Mouse (Mus musculus) kidney, postnatal 36 days (tissue): ENCODE measurements around the gene Hlf.

Experiments used
- DNase-seq, 2 experiments: peaks; one replicate each; pipeline ENCODE4 v3.0.0; 2021 to 2022; ENCODE audit warnings: mixed read lengths in 2 of 2

The Hlf gene

GRCm38 (mm10) chr11:90340836-90341235 lies 49.9 kb downstream of the Hlf start:
- DNase-seq = no peak

GRCm38 (mm10) chr11:90334816-90335215 lies 55.9 kb downstream of the Hlf start:
- DNase-seq = peak in 1 of 2 experiments; percentile 38

GRCm38 (mm10) chr11:90332737-90333136 lies 58.0 kb downstream of the Hlf start:
- DNase-seq = no peak

GRCm38 (mm10) chr11:90330202-90330694 lies 60.4 kb downstream of the Hlf start:
- no peak for DNase-seq

- no peak for DNase-seq
Observed at GRCm38 (mm10) chr11:90326836-90327235, 63.9 kb downstream of the Hlf start.

- no peak for DNase-seq
Observed at GRCm38 (mm10) chr11:90326146-90326545, 64.5 kb downstream of the Hlf start.

- no peak for DNase-seq
Observed at GRCm38 (mm10) chr11:90324597-90324996, 66.1 kb downstream of the Hlf start.

GRCm38 (mm10) chr11:90320922-90321321 lies 69.8 kb downstream of the Hlf start:
- DNase-seq = no peak

GRCm38 (mm10) chr11:90317482-90317881 lies 73.2 kb downstream of the Hlf start:
- DNase-seq = peak; percentile 34 to 74

GRCm38 (mm10) chr11:90314606-90315005 lies 76.1 kb downstream of the Hlf start:
- DNase-seq = no peak

- peak; percentile 59 to 85 for DNase-seq
Observed at GRCm38 (mm10) chr11:90306993-90307392, 83.7 kb downstream of the Hlf start.

GRCm38 (mm10) chr11:90306067-90306466 lies 84.6 kb downstream of the Hlf start:
- DNase-seq = no peak

GRCm38 (mm10) chr11:90294622-90295021 lies 96.1 kb downstream of the Hlf start:
- no peak for DNase-seq

GRCm38 (mm10) chr11:90292766-90293165 lies 97.9 kb downstream of the Hlf start:
- DNase-seq = peak; percentile 18 to 32

GRCm38 (mm10) chr11:90291156-90291555 lies 99.5 kb downstream of the Hlf start:
- no peak for DNase-seq

GRCm38 (mm10) chr11:90286550-90287154 lies 104.0 kb downstream of the Hlf start:
- no peak for DNase-seq
